Mouse (Mus musculus): Measurements from ENCODE around the gene Xcr1.

Xcr1 gene

DNA sequence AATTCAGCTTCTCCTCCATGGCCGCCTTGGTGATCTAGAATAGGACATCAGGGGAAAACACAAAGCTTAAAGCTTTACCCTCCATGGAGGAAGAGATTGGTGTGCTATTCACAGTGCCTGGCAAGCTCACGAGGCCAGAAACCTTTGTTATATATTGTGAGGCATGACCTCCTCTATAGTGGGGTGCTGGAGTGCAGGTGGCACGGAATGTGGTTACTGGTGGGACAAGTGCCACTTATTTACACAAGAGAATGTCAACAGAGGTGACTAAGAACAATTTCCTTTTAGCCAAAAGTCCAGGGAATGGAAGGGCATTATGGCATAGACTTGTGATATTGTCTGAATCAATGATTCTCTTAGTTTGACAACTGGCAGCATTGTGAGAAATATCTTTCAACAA, 35.2 kb downstream of the Xcr1 start:
- POLR2A ChIA-PET = interaction anchor here in 1 of 4 experiments (0.6 kb wide), 1 partner anchor 674 kb away, joined by 3 read pairs; no protein-coding TSS in a partner anchor
- CTCF ChIA-PET = no interaction called here

GRCm38 (mm10) chr9:123818601-123819000, 43.2 kb downstream of the Xcr1 start:
- CTCF ChIA-PET = no interaction called here

GRCm38 (mm10) chr9:123815996-123816395, 45.8 kb downstream of the Xcr1 start:
- ChIA-PET POLR2A (interaction anchor here in 1 of 4 experiments (1.4 to 1.6 kb wide), 2 partner anchors 19 to 35 kb away, joined by 3 to 4 read pairs; partner anchors contain the start of gene Fyco1), CTCF (no interaction called here)

More at GRCm38 (mm10) chr9:123818601-123819000, 43.2 kb downstream of the Xcr1 start:
- POLR2A ChIA-PET = no interaction called here

GRCm38 (mm10) chr9:123815444-123815843, 46.4 kb downstream of the Xcr1 start:
- ChIA-PET POLR2A (interaction anchor here in 1 of 4 experiments (1.4 to 1.6 kb wide), 2 partner anchors 18 to 36 kb away, joined by 3 to 4 read pairs; partner anchors contain the start of gene Fyco1), CTCF (no interaction called here)

DNA sequence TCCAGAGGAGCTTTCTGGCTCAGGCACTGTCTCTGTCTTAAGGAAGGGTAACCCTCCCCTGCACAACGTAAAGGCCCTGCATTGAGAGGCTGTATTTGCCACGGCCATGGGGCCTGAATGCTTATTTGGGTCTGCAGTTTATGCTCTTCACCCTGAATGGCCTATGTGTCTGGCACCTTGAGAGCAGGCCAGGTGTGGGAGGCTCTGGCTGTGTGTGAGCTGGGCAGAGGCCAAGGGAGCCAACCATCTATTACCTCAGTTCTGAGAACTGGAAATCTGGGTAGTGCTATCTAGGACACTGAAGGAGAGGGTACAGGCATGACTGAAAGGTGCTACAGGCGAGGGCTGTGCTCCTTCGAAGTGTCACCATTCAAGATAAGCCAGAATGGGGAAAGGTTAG, 47.0 kb downstream of the Xcr1 start:
- POLR2A ChIA-PET = interaction anchor here in 1 of 4 experiments (1.4 to 1.6 kb wide), 2 partner anchors 18 to 37 kb away, joined by 3 to 4 read pairs; partner anchors contain the start of gene Fyco1
- CTCF ChIA-PET = no interaction called here

DNA sequence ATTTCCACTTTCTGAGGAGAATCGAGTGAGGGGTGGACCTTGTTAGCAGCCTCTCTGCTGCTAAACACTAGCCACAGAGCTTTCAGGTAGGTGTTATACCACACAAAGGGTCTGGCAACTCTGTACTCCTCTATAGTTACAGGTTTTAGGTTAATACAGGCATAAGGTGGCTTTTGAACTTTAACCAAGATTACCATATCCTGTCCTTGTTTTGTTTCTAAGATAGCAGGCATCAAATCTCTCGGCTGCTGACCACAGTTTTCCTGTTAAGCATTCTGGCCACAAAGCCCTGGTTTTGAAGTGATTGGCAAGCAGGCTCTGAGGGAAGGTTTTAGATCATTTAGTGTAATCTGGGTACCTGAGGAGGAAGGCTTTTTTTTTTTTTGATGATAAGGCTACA, 47.5 kb downstream of the Xcr1 start:
- ChIA-PET CTCF (interaction anchor here in 1 of 4 experiments (0.6 kb wide), 1 partner anchor 221 kb away, joined by 3 read pairs; no protein-coding TSS in a partner anchor), POLR2A (no interaction called here)

DNA sequence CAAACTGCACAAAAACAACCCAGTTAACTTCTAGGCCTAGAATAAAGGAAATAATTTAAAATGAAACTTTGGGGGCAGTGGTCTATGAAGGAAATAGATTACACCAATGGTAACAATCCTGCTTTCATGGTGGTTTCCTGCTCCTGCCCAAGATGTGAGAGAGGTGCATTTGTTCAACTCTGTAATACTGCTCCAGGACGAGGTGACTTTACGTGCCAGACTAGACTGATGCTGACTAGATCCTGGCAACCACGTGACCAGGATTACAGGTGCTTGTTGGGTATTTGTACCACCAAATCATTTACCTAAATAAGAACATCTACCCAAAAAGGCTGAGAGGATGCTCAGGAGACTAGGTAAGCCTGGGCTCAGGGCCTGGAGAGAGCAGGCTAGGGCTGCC, 50.0 kb downstream of the Xcr1 start:
- ChIA-PET CTCF (no interaction called here), POLR2A (no interaction called here)

GRCm38 (mm10) chr9:123808583-123808982, 53.2 kb downstream of the Xcr1 start:
- ChIA-PET POLR2A (no interaction called here), CTCF (no interaction called here)

DNA sequence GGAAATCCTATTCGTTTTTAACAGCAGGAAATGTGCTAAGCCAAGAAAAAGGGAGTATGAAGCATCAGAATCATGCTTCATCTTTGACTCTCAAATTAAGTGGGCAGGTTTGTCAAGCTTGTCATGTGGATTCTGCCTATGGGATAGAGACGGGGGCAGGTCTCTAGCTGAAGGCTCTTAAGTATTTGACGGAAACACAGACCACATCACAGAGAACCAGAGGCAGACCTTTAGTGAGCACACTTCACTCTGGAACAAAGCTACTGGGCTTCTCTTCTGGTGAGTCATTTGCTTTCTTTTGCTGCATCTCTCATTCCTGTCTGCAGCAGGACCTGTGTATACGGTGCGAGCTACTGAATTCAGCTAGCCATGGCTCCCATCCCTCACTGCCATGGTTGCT, 55.6 kb downstream of the Xcr1 start, which contains the start of gene Cxcr6:
Gene Cxcr6, plus strand, starts transcription at position 209 of the 400 bp plus-strand sequence.
- ChIA-PET CTCF (no interaction called here), POLR2A (interaction anchor here in 1 of 4 experiments (0.6 kb wide), 1 partner anchor 118 kb away, joined by 4 read pairs; no protein-coding TSS in a partner anchor)

GRCm38 (mm10) chr9:123805241-123805640, 56.6 kb downstream of the Xcr1 start:
- ChIA-PET CTCF (no interaction called here), POLR2A (no interaction called here)

DNA sequence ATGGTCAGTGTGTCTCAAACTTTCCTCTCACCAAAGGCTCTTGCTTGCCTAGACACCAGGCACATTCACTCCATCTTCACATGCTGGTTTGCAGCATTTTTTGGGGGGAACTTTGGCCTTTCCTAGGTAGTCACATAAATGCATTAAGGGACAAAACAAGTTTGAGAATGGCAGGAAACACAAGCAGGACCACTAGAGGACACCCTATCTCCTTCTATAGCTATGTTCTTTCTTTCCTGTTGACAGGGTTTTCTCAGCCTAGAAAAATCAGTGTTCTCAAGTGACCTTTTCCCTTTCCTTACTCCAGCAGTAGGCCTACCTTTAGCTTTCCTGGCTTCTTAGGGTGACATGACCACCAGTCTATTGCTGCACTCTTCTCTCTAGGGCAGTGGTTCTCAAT, 58.9 kb downstream of the Xcr1 start:
- CTCF ChIA-PET = no interaction called here
- POLR2A ChIA-PET = no interaction called here

GRCm38 (mm10) chr9:123802421-123802820, 59.4 kb downstream of the Xcr1 start:
- ChIA-PET CTCF (no interaction called here), POLR2A (interaction anchor here in 1 of 4 experiments (0.5 to 1.1 kb wide), 2 partner anchors 42 to 1476 kb away, joined by 4 to 5 read pairs; no protein-coding TSS in a partner anchor)

Data from embryonic stem cell, embryonic (primary cell).